ENCODE assay signal across 19 mouse cellular contexts in genomic region chr6:90727826-90728225, GRCm38 (mm10).
A peak's percentile ranks its signal among the peaks of the same experiment; 100 is the strongest.
DNase-seq lines count a peak whose midpoint lies in the region; ATAC-seq and TF ChIP-seq lines count a peak whose summit lies in the region.
"Had no signal": no experiment of that assay in that cellular context is flagged by ENCODE, and none has a peak within 500 bp of the region (broad histone marks: within the 10 kb centered on the region; RNA-seq: fewer than 3 reads in every experiment).

No protein-coding gene starts in this region.

- TF ChIP-seq EP300 in stomach, postnatal 0 days (optimal IDR thresholded peaks at IDR 0.05): no peak

- H3K36me3 ChIP-seq in embryonic facial prominence, embryonic 13.5 days: no peaks in the 10 kb centered on the region
- H3K36me3 ChIP-seq in embryonic facial prominence, embryonic 10.5 days (replicated peaks): no peaks in the 10 kb centered on the region
- H3K36me3 ChIP-seq in heart, embryonic 16.5 days (ENCODE audit: control insufficient read depth, insufficient read depth): no peaks in the 10 kb centered on the region
- no peaks in the 10 kb centered on the region for H3K36me3 ChIP-seq in lung, embryonic 15.5 days
- H3K36me3 ChIP-seq in stomach, embryonic 14.5 days (ENCODE audit: control insufficient read depth, insufficient read depth, low read length): no peaks in the 10 kb centered on the region
- H3K36me3 ChIP-seq in stomach, postnatal 0 days (ENCODE audit: control insufficient read depth, insufficient read depth, low read length): no peaks in the 10 kb centered on the region
- H3K36me3 ChIP-seq: embryonic facial prominence, embryonic 12.5 days; neural tube, embryonic 12.5 days had no signal

- WGBS in embryonic facial prominence, embryonic 13.5 days: 71% methylated on average over 3 of the region's 3 CpGs
- WGBS in embryonic facial prominence, embryonic 10.5 days: 82% methylated on average over 3 of the region's 3 CpGs
- 78% methylated on average over 3 of the region's 3 CpGs for WGBS in heart, embryonic 16.5 days
- 51% methylated on average over 3 of the region's 3 CpGs for WGBS in lung, embryonic 15.5 days
- WGBS in stomach, embryonic 14.5 days: 77% methylated on average over 3 of the region's 3 CpGs
- WGBS in stomach, postnatal 0 days: 78% methylated on average over 3 of the region's 3 CpGs

- TF ChIP-seq CTCF in stomach, postnatal 0 days (IDR thresholded peaks at IDR 0.05; ENCODE audit: low read depth): no peak

- H3K4me1 ChIP-seq in embryonic facial prominence, embryonic 13.5 days: peaks cover 10% of the 10 kb centered on the region
- peaks cover 54% of the 10 kb centered on the region for H3K4me1 ChIP-seq in embryonic facial prominence, embryonic 10.5 days
- H3K4me1 ChIP-seq in heart, embryonic 16.5 days (ENCODE audit: control insufficient read depth, insufficient read depth, low read length): peaks cover 41% of the 10 kb centered on the region
- peaks cover 52% of the 10 kb centered on the region for H3K4me1 ChIP-seq in lung, embryonic 15.5 days
- H3K4me1 ChIP-seq in stomach, embryonic 14.5 days (ENCODE audit: control insufficient read depth, insufficient read depth, low read length): peaks cover 27% of the 10 kb centered on the region; the same call in 1 of the 2 replicates
- 0 out of 2 replicates have a peak, but pooled peaks cover 4% of the 10 kb centered on the region for H3K4me1 ChIP-seq in stomach, postnatal 0 days (replicated peaks; ENCODE audit: control insufficient read depth, insufficient read depth)

- DNase-seq in embryonic facial prominence, embryonic 10.5 days (ENCODE audit: low spot score): no peak
- no peak for DNase-seq in heart, adult 8-10 months (ENCODE audit: low spot score)
- no peak for DNase-seq in lung, postnatal 25 days (ENCODE audit: low spot score)
- no peak for DNase-seq in stomach, postnatal 0 days (ENCODE audit: low spot score)
- DNase-seq: adrenal gland, adult 8-10 months; cerebellum, adult 8-10 months; heart, postnatal 14 days; kidney, adult 11 months; lung, adult 18-20 months; right cerebral cortex, postnatal 14 days; spleen, adult 18-20 months had no signal

- ATAC-seq in embryonic facial prominence, embryonic 13.5 days (ENCODE audit: insufficient number of reproducible peaks, insufficient read depth, low FRiP score, low TSS enrichment, low read depth): no peak
- no peak for ATAC-seq in heart, embryonic 16.5 days (replicated peaks; ENCODE audit: extremely low read depth, insufficient read depth, low FRiP score)
- 0 out of 2 replicates have a peak, but pooled peaks have one; percentile 27 for ATAC-seq in lung, embryonic 15.5 days (ENCODE audit: borderline replicate concordance, extremely low read depth, low FRiP score, low TSS enrichment)
- ATAC-seq in stomach, embryonic 14.5 days (ENCODE audit: insufficient number of reproducible peaks, insufficient read depth, low FRiP score, low read depth): no peak
- ATAC-seq in stomach, postnatal 0 days (ENCODE audit: low FRiP score, low TSS enrichment): no peak

- H3K4me2 ChIP-seq in embryonic facial prominence, embryonic 13.5 days: no peak overlapping the region
- H3K4me2 ChIP-seq in heart, embryonic 16.5 days (ENCODE audit: low read depth, low read length): no peak overlapping the region
- no peak overlapping the region for H3K4me2 ChIP-seq in lung, embryonic 15.5 days
- no peak overlapping the region for H3K4me2 ChIP-seq in stomach, embryonic 14.5 days (replicated peaks; ENCODE audit: low read depth, low read length)
- no peak overlapping the region for H3K4me2 ChIP-seq in stomach, postnatal 0 days (replicated peaks; ENCODE audit: low read depth)
- H3K4me2 ChIP-seq: embryonic facial prominence, embryonic 12.5 days; neural tube, embryonic 12.5 days had no signal

- 0 out of 2 replicates have a peak overlapping the region, but pooled peaks have one; percentile 12 for H3K27ac ChIP-seq in embryonic facial prominence, embryonic 13.5 days
- no peak overlapping the region for H3K27ac ChIP-seq in embryonic facial prominence, embryonic 10.5 days (replicated peaks)
- no peak overlapping the region for H3K27ac ChIP-seq in heart, embryonic 16.5 days (ENCODE audit: low read length)
- peak overlapping the region; percentile 81 for H3K27ac ChIP-seq in lung, embryonic 15.5 days
- peak overlapping the region; percentile 58 for H3K27ac ChIP-seq in stomach, embryonic 14.5 days (ENCODE audit: low read length)
- no peak overlapping the region for H3K27ac ChIP-seq in stomach, postnatal 0 days (replicated peaks)
- H3K27ac ChIP-seq: embryonic facial prominence, embryonic 12.5 days; neural tube, embryonic 12.5 days had no signal

- H3K9me3 ChIP-seq in embryonic facial prominence, embryonic 13.5 days: no peaks in the 10 kb centered on the region
- no peaks in the 10 kb centered on the region for H3K9me3 ChIP-seq in embryonic facial prominence, embryonic 10.5 days
- H3K9me3 ChIP-seq in heart, embryonic 16.5 days (replicated peaks; ENCODE audit: control insufficient read depth, low read length): no peaks in the 10 kb centered on the region
- no peaks in the 10 kb centered on the region for H3K9me3 ChIP-seq in lung, embryonic 15.5 days
- no peaks in the 10 kb centered on the region for H3K9me3 ChIP-seq in stomach, embryonic 14.5 days (ENCODE audit: control insufficient read depth, low read depth, low read length)
- no peaks in the 10 kb centered on the region for H3K9me3 ChIP-seq in stomach, postnatal 0 days (ENCODE audit: control insufficient read depth, low read length)
- H3K9me3 ChIP-seq: embryonic facial prominence, embryonic 12.5 days; megakaryocyte, embryonic 14.5 days; neural tube, embryonic 12.5 days had no signal

- H3K4me3 ChIP-seq in embryonic facial prominence, embryonic 13.5 days: no peak overlapping the region
- H3K4me3 ChIP-seq in embryonic facial prominence, embryonic 10.5 days: no peak overlapping the region
- H3K4me3 ChIP-seq in heart, embryonic 16.5 days (ENCODE audit: low read length): no peak overlapping the region
- H3K4me3 ChIP-seq in lung, embryonic 15.5 days: no peak overlapping the region
- H3K4me3 ChIP-seq in stomach, embryonic 14.5 days (ENCODE audit: low read depth, low read length): no peak overlapping the region
- H3K4me3 ChIP-seq in stomach, postnatal 0 days (ENCODE audit: low read depth, low read length): no peak overlapping the region
- H3K4me3 ChIP-seq: embryonic facial prominence, embryonic 12.5 days; megakaryocyte, embryonic 14.5 days; neural tube, embryonic 12.5 days had no signal

- no peak overlapping the region for H3K9ac ChIP-seq in embryonic facial prominence, embryonic 13.5 days
- H3K9ac ChIP-seq in heart, embryonic 16.5 days (ENCODE audit: low read length): 0 out of 2 replicates have a peak overlapping the region, but pooled peaks have one; percentile 32
- no peak overlapping the region for H3K9ac ChIP-seq in lung, embryonic 15.5 days
- no peak overlapping the region for H3K9ac ChIP-seq in stomach, embryonic 14.5 days (replicated peaks; ENCODE audit: low read depth, low read length)
- no peak overlapping the region for H3K9ac ChIP-seq in stomach, postnatal 0 days (ENCODE audit: low read length)
- H3K9ac ChIP-seq: embryonic facial prominence, embryonic 12.5 days; neural tube, embryonic 12.5 days had no signal

- H3K27me3 ChIP-seq in embryonic facial prominence, embryonic 13.5 days: no peaks in the 10 kb centered on the region
- no peaks in the 10 kb centered on the region for H3K27me3 ChIP-seq in embryonic facial prominence, embryonic 10.5 days (replicated peaks; ENCODE audit: low read depth, poor library complexity, severe bottlenecking)
- no peaks in the 10 kb centered on the region for H3K27me3 ChIP-seq in heart, embryonic 16.5 days (ENCODE audit: control insufficient read depth, insufficient read depth, low read length)
- no peaks in the 10 kb centered on the region for H3K27me3 ChIP-seq in lung, embryonic 15.5 days
- no peaks in the 10 kb centered on the region for H3K27me3 ChIP-seq in stomach, embryonic 14.5 days (ENCODE audit: control insufficient read depth, insufficient read depth, low read length)
- H3K27me3 ChIP-seq in stomach, postnatal 0 days (ENCODE audit: control insufficient read depth, insufficient read depth, low read length): no peaks in the 10 kb centered on the region
- H3K27me3 ChIP-seq: embryonic facial prominence, embryonic 12.5 days; megakaryocyte, embryonic 14.5 days; neural tube, embryonic 12.5 days; Patski had no signal

Comparison
In these comparisons a context has a peak if more than half of its experiments do, and no peak if none do; other contexts are left out.
1. H3K27ac ChIP-seq: peak in embryonic facial prominence, embryonic 13.5 days (single experiment), lung, embryonic 15.5 days (single experiment) and stomach, embryonic 14.5 days (single experiment); none in embryonic facial prominence, embryonic 10.5 days (single experiment), heart, embryonic 16.5 days (single experiment) and stomach, postnatal 0 days (single experiment).